Mouse (Mus musculus): ENCODE data around the gene Samhd1.

GRCm38 (mm10) chr2:157076585-157076984 lies 58.5 kb downstream of the Samhd1 start:
- TF ChIP-seq CTCF (IDR thresholded peaks at IDR 0.05; ENCODE audit: borderline replicate concordance, control insufficient read depth, extremely low read depth, insufficient read depth, low read length, poor library complexity) (no peak), POLR2A (IDR thresholded peaks at IDR 0.05; ENCODE audit: control insufficient read depth, extremely low read depth, insufficient read depth, low read length, poor library complexity) (no peak)

Measured in thymus, adult 2 months (tissue).